ENCODE assay signal across 8 mouse cellular contexts in genomic region chr7:79080572-79081399, GRCm38 (mm10). TPM values are rescaled to one million over a fixed set of nuclear protein-coding genes. Genes with fewer than 3 reads are reported as not detected.
DNase-seq lines count a peak whose midpoint lies in the region; ATAC-seq and TF ChIP-seq lines count a peak whose summit lies in the region.

No protein-coding gene starts in this region.

- H3K9me3 ChIP-seq in forebrain, postnatal 0 days (ENCODE audit: low read length): no peaks in the 10 kb centered on the region
- H3K9me3 ChIP-seq in hindbrain, embryonic 15.5 days: no peaks in the 10 kb centered on the region

- no peaks in the 10 kb centered on the region for H3K27me3 ChIP-seq in forebrain, postnatal 0 days (ENCODE audit: insufficient read depth, low read length)
- H3K27me3 ChIP-seq in hindbrain, embryonic 15.5 days: no peaks in the 10 kb centered on the region

- peak; percentile 90 for TF ChIP-seq CTCF in forebrain, postnatal 0 days (IDR thresholded peaks at IDR 0.05; ENCODE audit: low read depth)
- TF ChIP-seq CTCF in left cerebral cortex, adult 2 months (IDR thresholded peaks at IDR 0.05): peak; percentile 84

- no peak overlapping the region for H3K4me3 ChIP-seq in forebrain, postnatal 0 days (ENCODE audit: low read depth, low read length)
- no peak overlapping the region for H3K4me3 ChIP-seq in hindbrain, embryonic 15.5 days
- H3K4me3 ChIP-seq in left cerebral cortex, adult 2 months: no peak overlapping the region

- ATAC-seq in forebrain, postnatal 0 days: peak; percentile 91
- peak; percentile 79 for ATAC-seq in hindbrain, embryonic 15.5 days (ENCODE audit: low FRiP score, low read depth)
- ATAC-seq in megakaryocyte-erythroid progenitor cell, adult 5-6 weeks (replicated peaks; ENCODE audit: low FRiP score, low TSS enrichment, poor library complexity, severe bottlenecking): peak; percentile 88
- no peak for ATAC-seq in inflammation-experienced regulatory T-cells, adult 6 months

- intact Hi-C loops in left cerebral cortex, adult 2 months (cut with DNase I): loop anchor here (1.0 to 5.0 kb wide), 2 partner anchors 156 to 288 kb away; no protein-coding TSS in a partner anchor

- H3K36me3 ChIP-seq in forebrain, postnatal 0 days (ENCODE audit: insufficient read depth): no peaks in the 10 kb centered on the region
- H3K36me3 ChIP-seq in hindbrain, embryonic 15.5 days: no peaks in the 10 kb centered on the region

- no peak overlapping the region for H3K27ac ChIP-seq in forebrain, postnatal 0 days (ENCODE audit: low read depth, low read length)
- no peak overlapping the region for H3K27ac ChIP-seq in hindbrain, embryonic 15.5 days (replicated peaks)
- no peak overlapping the region for H3K27ac ChIP-seq in left cerebral cortex, adult 2 months

- H3K4me1 ChIP-seq in forebrain, postnatal 0 days (ENCODE audit: insufficient read depth): no peaks in the 10 kb centered on the region
- no peaks in the 10 kb centered on the region for H3K4me1 ChIP-seq in hindbrain, embryonic 15.5 days (replicated peaks)

- no peak overlapping the region for H3K9ac ChIP-seq in forebrain, postnatal 0 days
- H3K9ac ChIP-seq in hindbrain, embryonic 15.5 days: no peak overlapping the region

- H3K4me2 ChIP-seq in forebrain, postnatal 0 days (ENCODE audit: low read depth): no peak overlapping the region
- H3K4me2 ChIP-seq in hindbrain, embryonic 15.5 days: no peak overlapping the region

- peak; percentile 86 for DNase-seq in NIH3T3 (ENCODE audit: low read depth)
- peak; percentile 18 for DNase-seq in cerebellum, adult 8-10 months
- DNase-seq in forebrain, postnatal 0 days: peak; percentile 78
- DNase-seq in left cerebral cortex, adult 2 months (ENCODE audit: extremely low spot score in 1 of 2, low spot score in 2 of 2): peak; percentile 63 to 78
- DNase-seq in right cerebral cortex, postnatal 36 days (ENCODE audit: low spot score in 2 of 2): peak; percentile 34 to 43

- WGBS in forebrain, postnatal 0 days: 20% methylated on average over 7 of the region's 7 CpGs
- 24% methylated on average over 7 of the region's 7 CpGs for WGBS in hindbrain, embryonic 15.5 days

RNA-seq across cellular contexts. Expression of gene Acan, which starts 27.5 kb away (rescaled TPM):
- 1.4 and 5.0 TPM in 2 replicates for total RNA-seq in forebrain, postnatal 0 days (2014; rRNA removed)
- 0.28 and 0.50 TPM in 2 replicates for polyA plus RNA-seq in forebrain, postnatal 0 days (2015; fragmentation: Nextera tagmentation; extraction: Ambion mirVana)
- polyA plus RNA-seq in hindbrain, embryonic 15.5 days (2015; fragmentation: Nextera tagmentation; extraction: Ambion mirVana): 0.21 and 0.65 TPM in 2 replicates
- 1 to 10 TPM; 3.2 to 5.8 TPM for total RNA-seq in left cerebral cortex, adult 2 months (2021)
- total RNA-seq in megakaryocyte-erythroid progenitor cell, adult 5-6 weeks (2014; fragmentation: Nextera tagmentation): not detected in 2 replicates
- not detected in 2 replicates for total RNA-seq in megakaryocyte-erythroid progenitor cell, adult 5-6 weeks (2017)
- polyA plus RNA-seq in inflammation-experienced regulatory T-cells, adult 6 months (2017; shearing (Covaris generic)): not detected

RNA-seq across cellular contexts. Expression of gene Hapln3, which starts 50.0 kb away (rescaled TPM):
- 1.9 and 2.7 TPM in 2 replicates for total RNA-seq in forebrain, postnatal 0 days (2014; rRNA removed)
- polyA plus RNA-seq in forebrain, postnatal 0 days (2015; fragmentation: Nextera tagmentation; extraction: Ambion mirVana): 2.7 and 3.5 TPM in 2 replicates
- 2.2 TPM in 2 replicates for polyA plus RNA-seq in hindbrain, embryonic 15.5 days (2015; fragmentation: Nextera tagmentation; extraction: Ambion mirVana)
- total RNA-seq in left cerebral cortex, adult 2 months (2021): 1 to 10 TPM; 1.4 to 1.9 TPM
- total RNA-seq in megakaryocyte-erythroid progenitor cell, adult 5-6 weeks (2014; fragmentation: Nextera tagmentation): not detected in 2 replicates
- total RNA-seq in megakaryocyte-erythroid progenitor cell, adult 5-6 weeks (2017): not detected in 2 replicates
- not detected for polyA plus RNA-seq in inflammation-experienced regulatory T-cells, adult 6 months (2017; shearing (Covaris generic))

Comparison
In these comparisons a context has a peak if more than half of its experiments do, and no peak if none do; other contexts are left out.
1. DNase-seq: peak in every context shown above with its lines; median percentile 86 in NIH3T3; 78 in forebrain, postnatal 0 days; 70 in left cerebral cortex, adult 2 months; 38 in right cerebral cortex, postnatal 36 days; 18 in cerebellum, adult 8-10 months.